Mouse (Mus musculus) ovary, adult 18-20 months (tissue): ENCODE results near the gene Slc8a1.

Source experiments
- DNase-seq: peaks from one replicate; pipeline ENCODE4 v3.0.0; 2022; ENCODE audit warnings: low spot score, mixed read lengths

The Slc8a1 gene

DNA sequence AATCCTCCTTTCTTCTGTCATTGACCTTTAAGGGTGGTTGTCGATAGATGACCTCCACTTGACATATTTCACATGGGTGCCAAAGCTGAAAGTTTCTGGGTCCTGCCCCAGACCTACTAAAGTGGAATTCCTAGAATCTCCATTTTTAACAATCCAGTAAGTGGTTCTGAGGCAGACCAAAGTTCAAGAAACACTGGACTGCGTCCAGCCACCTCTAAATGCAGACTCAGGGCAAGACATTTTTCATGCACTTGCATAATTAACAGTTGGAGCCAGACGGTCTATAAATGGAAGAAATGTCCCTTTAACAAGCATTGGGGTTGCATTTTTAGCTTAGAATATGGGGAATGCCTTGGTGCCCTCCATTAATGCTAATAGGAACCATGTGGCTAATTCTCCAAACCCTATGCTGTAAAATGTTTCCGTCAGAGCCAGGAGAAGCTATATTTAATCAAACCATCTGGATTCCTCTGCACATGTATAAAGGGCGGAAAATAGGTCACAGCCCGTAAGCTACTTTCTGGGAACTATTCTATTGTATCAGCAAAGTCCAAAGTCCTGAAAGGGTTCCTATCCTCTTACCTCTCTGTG is 224.7 kb downstream of the Slc8a1 start:
- no peak for DNase-seq

DNA sequence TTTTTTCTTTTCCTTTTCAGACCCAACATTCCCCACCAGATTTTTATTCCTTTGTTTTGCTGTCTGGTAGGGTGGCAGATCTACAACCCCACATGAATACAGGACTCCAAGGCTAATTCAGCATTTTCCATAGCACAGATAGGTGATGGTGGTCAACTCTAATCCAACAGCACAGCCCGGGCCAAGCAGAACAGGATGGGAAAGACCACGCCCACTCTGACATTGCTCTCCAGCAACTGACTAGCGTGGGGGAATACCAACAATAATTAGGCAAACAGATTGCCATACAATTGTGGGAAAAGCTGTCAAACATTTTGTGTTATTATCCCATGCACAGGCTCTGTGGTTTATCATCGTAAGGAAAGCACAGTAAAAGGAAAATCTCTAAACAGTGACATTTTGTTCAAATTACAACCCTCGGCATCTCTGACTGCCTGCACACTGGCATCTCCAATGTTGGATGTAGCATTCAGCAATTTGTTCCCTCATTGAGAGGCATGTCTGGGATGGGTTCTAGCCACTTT is 233.0 kb downstream of the Slc8a1 start:
- DNase-seq: no peak

DNA sequence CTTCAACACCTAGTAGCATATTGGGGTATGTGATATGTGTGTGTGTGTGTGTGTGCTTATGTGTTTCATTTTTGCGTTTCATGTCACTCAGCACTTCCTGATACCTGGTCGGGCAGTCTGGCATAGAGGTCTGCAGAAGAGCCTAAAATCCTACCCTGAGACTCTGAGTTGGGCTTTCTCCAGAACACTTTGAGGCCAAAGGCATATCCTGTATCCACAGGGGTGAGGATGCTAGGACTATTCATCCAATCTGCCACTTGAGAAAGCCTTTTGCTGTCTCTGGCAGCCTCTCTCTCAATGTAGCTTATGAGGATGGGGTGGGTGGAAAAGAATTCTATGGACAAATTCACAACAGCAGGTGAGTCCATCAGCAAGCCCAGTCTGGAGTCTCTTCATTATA is 234.1 kb downstream of the Slc8a1 start:
- no peak for DNase-seq

DNA sequence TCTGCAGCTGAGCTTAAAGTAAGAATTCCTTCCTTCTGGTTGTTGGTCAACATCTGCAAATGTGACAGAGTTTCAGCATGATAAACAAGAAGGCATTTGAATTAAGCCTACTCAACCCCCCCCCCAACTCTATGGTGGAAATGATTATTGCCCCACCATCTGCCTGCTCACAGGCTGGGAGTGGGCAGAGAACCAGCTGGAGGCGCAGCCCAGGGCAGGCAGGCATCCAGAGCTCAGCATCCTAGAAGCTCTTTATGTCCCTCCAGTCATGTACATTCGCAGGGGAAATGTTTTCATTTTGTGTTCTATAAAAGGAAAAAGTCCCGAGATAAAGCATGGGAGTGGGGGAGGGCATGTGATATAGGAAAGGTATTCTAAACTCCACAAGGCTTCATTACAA is 235.4 kb downstream of the Slc8a1 start:
- DNase-seq: no peak

DNA sequence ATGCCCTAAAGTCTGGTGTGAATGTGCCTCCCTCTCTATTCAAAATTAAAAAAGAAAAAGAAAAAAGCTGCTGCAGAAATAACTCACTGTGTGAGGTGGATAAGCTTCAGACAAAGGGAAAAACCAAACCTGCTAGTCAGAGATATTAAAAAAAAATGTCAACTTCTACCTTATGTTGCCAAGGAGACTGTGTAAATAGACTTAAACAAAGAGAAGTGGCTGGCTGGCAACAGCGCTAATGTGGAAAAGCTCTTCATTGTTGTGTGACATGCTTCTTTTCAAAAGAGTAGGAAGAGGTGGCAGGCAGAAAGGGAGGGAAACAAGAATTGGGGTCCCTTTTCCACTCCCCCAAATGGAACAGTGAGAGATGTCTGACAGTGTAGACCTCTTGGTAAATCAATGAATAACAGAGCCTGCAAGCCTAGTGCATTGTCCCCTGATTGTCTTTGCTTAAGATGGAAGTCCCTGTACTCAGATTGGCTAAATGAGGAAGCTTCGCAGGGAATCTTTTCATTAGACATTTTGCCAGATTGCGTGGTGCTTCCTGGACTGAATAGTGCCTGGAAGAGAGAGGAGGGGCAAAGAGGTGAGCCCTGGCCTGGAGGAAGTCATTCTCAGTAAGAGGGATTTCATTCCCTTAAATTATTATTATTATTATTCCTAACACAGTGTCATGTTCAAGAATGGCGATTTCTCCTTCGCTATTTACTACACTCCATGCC is 237.3 kb downstream of the Slc8a1 start:
- DNase-seq: no peak

DNA sequence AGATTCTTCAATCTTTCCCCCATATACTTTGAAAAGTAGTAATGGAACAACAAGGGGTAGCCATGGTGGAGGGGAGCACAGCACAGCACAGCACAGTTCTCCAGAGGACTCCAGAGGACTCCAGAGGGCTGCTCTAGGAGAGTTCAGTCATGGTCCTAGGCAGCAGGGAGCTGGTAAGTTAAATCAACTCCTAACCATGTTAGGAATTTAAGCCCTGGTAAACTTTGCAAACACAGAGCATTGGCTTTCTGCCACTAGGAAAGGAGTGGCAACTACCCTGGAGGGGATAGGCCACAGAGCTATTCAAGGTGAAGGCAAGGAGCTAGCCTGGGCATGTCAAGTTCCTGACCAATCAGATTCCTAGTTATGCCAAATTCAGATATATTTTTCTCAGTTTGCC is 240.3 kb downstream of the Slc8a1 start:
- DNase-seq: no peak

DNA sequence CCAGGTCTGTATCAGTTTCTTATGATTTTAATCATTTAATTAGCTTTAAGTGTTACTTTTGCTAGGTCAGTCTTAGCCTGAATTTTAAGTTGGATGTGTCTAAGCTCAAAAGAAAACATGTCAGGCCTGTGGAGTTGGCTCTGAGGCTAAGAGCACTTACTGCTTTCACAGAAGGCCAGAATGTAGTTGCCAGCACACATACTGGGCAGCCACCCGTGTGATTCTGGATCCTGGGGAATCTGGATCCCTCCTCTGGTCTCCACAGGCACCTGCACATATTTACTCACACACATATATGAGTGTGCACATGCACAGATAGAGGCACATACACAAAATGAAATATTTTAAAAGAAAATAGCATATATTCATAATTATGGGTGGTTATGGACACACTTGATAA is 241.6 kb downstream of the Slc8a1 start:
- DNase-seq: no peak

DNA sequence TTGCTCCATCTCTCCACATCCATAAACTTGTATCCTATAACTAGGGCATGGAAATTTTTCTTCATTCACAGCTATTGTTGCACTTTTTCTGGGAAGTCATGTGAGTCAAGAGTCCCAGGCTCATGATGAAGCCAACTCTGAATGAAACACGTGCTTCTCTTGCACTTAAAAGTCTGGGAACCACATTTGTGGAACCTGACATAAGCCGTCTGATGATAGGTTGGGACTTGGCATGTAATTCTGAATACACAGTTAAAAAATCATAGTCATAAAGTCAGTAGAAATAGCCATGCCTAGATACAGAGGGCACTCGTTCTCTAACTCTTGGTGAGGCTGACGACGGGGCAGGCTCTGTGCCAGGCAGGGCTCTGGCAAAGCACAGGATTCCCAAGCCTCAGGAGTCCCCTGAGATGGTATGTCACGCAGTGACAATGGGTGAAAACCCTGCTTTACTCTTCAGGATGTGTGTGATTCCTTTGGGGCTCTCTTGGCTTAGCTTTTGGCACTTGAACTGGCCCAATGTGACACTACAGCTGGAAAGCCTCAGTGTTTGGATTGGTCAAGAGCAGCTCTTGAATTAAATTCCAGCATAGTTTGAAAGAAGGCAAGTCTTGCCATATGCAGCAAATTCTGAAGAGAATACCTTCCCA is 245.8 kb downstream of the Slc8a1 start:
- DNase-seq: no peak

DNA sequence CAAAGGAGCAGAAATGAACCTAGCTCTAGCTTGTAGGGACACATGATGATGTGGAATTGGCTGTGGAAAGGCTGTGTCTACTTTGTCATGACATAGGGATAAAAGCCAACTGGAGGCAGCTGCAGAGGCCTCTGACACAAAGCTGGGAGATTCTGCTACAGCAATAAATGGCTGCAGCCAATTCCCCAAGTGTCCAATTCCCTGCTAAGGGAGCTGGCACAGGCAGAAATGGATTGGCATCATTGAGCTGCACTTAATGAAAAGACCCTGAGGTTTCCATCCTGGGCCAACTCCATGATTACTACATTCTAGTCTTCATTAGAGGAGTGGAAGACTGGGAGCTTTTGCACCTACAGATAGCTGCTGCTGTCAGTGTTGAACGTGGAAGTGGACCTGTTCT is 251.8 kb downstream of the Slc8a1 start:
- DNase-seq: no peak

DNA sequence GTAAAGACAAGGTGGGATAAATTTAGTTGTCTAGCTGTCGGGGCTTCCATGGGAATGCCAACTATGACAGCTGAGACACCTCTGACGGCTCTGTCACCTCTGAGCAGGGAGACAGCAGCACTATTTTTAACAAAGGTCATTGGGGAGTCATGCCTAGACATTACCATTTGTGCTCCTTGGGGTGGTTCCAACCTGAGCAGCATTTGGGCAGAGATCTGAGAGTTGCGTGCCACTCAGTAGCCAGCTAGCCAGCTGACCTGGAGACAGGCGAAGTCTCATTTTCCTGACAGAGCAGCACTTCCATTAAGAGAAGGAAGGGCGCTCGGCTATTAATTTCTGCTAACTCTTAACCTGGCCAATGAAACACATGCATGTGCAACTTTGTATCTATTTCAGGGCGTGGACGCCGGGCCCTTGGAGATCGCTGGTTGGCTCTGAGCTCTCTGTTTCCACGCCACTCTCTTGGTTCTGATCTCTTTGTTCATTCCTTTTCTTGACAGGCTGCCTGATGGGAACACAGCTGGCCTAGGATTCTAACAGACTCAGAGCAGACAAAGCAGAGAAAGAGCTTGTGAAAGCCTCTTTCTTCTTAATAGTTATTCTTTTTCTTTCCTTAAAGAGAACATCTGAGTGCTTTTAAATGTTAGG is 256.2 kb downstream of the Slc8a1 start:
- DNase-seq: no peak

DNA sequence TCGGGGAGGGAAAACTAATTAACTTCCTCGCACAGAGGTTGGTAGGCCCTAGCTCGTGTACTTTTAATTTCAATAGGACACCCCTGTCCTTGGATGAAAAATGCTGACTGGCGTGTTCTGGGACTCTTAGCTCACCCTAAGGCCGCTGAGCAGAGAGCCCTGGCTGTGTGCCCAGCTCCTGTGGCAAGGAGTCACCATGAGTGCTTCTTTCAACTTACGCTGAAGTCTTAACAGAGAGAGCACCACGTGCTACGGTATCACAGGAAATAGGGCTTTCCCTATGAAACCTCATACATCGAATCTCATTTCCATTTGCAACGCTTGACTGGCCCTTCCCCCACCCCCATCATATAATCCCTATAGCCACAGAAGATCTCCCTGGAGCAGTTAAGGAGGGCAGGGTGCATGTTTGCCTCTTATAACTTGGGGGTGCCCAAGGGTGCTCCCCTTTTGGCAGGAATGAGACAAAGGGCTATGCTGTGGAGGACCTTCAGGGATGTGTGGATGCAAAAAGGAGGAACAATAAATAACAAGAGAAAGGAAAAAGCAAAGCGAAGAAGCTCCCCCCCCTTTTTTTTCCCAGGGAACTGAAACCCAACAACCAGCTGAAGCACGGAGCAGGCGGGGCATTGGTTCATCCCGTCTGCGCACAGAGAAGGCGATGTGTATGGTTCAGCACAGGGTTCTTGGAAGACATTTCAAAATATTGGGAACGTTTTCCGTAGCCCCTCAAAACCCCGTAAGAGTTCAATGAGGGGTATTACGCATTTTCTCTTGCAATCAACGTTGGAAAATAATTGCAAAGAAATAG is 257.6 kb downstream of the Slc8a1 start:
- DNase-seq: peak; percentile 79

DNA sequence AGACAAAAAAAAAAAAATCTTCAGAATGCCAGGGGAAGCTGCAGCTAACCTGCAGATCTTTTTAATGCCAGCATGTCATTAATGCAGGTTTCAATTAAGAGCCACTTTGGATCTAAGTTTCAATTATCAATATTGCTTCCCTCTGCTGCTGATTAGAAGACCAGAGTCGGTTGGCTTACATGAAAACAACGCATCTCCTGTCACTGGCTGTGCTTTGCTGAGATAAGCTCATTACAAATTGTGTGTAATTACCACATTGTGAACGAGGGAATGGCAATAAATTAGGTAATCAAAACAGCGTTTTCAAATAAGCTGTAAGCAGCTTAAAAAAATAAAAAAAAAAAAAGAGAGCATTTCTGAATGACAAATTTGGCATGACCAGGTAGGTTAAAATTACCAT is 258.4 kb downstream of the Slc8a1 start:
- no peak for DNase-seq

DNA sequence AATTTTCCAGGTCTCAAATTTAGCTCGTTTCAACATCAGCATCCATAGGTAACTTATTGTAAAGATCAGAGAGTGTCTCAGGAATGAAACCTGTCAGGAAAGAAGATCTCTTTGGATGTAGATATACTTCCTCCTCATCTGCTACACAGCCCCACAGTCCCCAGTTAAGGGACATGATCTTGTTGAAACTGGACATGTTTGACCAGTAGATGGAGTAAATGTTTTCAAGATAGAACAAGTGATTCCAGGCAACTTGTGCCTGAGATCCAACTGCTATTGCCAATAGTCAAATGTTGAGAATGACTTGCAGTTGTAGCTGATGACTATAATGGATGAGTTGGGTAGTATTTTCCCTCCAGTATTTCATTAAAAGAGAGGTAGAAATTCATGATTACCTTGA is 260.8 kb downstream of the Slc8a1 start:
- DNase-seq: no peak

DNA sequence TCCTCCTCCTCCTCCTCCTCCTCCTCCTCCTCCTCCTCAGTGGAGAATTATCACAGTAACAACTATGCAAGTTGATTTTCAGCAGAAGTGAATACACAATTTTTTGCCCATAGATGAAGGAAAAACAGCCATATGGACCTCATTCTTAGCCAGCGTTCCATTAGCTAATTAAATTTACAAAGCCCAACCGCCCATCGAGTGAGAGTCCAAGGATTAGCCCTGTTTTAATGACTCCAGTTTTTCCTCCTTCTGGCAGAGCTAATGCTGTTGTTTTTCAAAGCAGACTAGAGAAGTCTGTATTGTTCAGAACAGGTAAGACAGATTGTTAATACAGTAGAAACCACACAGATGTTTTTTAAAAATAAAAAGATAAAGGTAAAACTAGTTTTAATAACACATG is 264.8 kb downstream of the Slc8a1 start:
- no peak for DNase-seq

DNA sequence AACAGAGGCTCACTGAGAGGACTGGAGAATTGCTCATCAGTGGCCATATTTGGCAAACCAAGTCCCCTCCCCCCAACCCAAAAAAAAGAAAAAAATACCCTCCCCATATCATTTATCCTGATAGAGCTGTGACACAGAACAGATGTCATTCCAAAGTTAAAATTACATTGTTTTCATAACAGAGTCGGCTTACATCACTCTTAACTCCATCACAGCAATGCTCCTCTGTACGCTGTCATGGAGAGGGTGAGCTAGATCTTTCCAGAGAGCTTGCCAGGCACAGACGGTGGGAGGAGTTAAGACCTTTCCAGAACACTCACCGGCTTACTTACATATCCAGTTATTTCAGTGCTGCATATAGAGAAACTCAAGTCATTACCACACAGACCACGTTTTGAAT is 269.2 kb downstream of the Slc8a1 start:
- DNase-seq: no peak

DNA sequence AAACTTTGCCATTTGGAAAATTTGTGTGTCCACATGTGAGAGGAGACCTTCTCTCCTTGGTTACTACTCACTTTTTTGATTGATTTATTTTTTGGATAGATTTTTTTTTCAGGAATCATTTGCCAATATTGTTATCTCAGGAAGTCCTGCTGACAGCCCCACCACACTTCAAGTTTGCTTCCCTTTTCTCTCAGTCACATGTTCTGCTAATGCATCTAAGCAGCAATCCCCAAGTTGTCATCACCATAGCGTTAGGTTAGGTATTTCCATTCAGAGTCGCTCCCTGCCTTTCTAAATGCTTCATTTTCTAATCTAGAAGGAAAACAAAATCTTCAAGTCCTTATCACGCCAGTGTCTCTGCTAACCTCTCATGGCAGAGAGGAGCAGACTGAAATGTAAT is 278.8 kb downstream of the Slc8a1 start:
- DNase-seq: no peak

DNA sequence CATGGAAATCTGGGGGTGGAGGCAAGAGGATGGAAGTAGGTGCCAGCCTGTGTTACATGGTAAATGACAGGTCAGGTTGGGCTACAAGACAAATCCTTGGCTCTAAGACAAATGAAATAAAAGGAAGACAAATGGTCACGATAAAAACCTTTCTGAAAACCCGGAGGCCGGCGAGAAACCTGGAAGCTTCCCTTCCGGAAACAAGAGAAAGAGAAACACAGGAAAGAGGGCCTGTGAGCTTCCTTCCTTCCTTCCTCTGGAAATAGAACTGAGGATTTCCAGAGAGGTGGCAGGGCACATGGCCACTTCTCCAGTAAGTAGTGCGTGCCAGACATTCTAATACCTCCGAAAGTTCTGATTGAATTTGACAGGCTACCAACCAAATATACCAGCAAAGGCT is 282.2 kb downstream of the Slc8a1 start:
- no peak for DNase-seq

DNA sequence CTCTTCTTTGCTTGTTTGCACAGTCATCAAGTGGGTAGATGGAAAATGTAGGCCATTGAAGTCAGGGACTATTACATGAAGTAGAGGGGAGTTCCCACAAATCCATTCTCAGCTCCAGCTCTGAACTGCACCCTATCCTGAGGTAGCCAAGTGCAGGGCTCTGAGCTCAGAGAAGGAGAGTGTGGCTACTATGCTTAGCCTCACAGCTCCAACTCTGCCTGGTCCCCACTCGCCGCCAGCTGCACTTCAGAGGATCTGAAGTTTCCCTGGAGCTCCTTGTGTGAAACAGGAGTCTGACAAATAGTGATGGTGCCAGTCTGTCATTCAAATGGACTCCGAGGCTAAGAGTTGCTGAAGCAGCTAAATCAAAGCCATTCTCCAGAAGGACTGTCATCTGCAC is 282.9 kb downstream of the Slc8a1 start:
- DNase-seq: no peak

DNA sequence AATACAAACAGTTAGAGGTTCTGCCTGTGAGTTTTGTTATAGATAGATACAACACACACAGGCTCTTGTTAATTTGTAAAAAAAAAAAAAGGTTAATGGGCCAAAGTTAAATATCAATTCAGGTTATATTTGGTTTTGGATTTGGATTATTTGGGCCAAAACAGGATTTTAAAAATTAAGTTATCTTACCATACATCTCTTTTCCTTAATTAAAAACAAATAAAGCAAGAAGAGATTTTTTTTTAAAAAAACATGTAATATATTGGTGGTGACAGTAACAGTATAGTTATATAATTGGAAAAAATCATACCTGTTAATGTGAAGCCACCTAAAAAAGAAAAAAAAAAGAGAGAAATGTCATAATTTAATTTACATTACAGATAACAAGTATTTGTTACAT is 296.7 kb downstream of the Slc8a1 start, which contains the start of gene Gm11096:
Gm11096 (plus strand) TSS at position 301 of the 400 bp plus-strand sequence.
- no peak for DNase-seq

DNA sequence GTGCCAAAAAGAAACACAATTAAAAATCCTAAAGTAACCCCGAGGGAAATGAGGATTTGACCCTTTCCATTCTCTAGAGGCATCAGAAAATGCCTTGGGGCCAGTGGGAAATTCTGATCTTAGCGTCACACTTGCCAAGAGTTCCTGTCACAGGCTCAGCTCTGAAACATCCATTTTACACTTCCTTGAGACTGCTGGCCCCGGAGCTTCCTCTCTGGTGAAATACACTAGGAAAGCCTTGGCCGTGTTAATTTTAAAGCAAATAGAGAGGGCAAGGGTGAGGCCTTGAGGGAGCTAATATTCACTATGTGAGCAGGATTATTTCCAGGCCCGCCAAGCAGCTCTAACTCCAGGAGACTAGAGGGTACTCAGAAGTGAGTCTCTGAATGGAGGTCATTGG is 305.0 kb downstream of the Slc8a1 start:
- DNase-seq: no peak

DNA sequence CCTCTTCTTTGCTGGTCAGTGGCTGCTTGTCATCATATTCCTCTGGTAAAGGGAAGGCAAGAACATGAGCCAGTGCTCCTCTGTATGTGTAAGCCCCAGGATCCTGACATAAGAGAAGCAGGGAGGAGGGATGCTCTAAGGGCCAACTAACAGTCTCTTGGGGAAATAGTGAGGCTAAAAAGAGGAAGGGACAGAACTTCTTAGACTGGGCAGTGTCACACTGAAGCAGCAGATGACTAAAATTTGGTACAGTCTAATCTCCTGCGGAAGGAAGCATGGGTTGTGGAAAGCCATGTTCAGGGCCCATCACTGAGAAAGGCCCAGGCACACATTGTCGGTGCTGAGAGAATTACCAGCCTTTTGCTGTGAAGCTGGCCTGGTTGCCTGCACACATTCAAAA is 305.4 kb downstream of the Slc8a1 start:
- DNase-seq: no peak

DNA sequence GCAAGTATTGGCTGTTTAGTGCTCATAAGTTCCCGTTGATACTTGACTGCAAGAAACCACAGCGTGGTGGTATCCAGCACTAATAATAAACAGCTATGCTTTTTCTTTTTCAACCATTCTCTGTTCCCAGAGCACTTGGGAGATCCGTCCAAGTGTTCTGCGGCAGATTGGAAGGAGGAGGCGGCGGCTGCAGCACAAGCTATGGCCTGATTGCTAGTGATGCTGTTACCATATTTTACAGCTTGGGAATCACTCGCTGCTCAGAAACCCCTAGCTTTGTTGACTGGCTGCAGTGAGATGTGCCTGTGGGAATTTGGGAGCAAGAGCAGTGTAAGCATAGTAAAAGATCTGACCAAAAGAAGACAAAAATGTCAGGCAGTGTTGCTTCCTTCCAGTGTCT is 310.9 kb downstream of the Slc8a1 start:
- DNase-seq: no peak
